Mouse (Mus musculus) adrenal gland, adult 18-20 months (tissue): ENCODE results near the gene Lhx3. TPM values are rescaled to one million over a fixed set of nuclear protein-coding genes. Genes with fewer than 3 reads are reported as not detected.

Source experiments
- total RNA-seq, 2 experiments: library from RNA; stranded (reverse); gene quantifications; 1 replicate in 1 of 2; 2 replicates in 1 of 2; pipeline ENCODE4 v1.2.3; 2021

Gene Lhx3
- total RNA-seq, 2 experiments from 2014 or later: 3.2 TPM; not detected in 1

Other genes with a start within 250 kb of the Lhx3 start
- gene Camsap1, start 225.0 kb downstream of the Lhx3 start, total RNA-seq: 10 to 100 TPM; 35.3 to 37.5 TPM
- gene Ubac1, start 186.5 kb downstream of the Lhx3 start, total RNA-seq: 10 to 100 TPM; 30.4 to 44.8 TPM
- gene Nacc2, start 85.1 kb downstream of the Lhx3 start, total RNA-seq: 10 to 100 TPM; 41.4 to 44.0 TPM
- 10 to 100 TPM; 16.0 to 17.9 TPM for gene Qsox2, start 29.2 kb upstream of the Lhx3 start, total RNA-seq
- under 1 TPM; 0.50 to 0.74 TPM for gene Ccdc187, start 86.3 kb upstream of the Lhx3 start, total RNA-seq
- gene Gpsm1, start 107.2 kb upstream of the Lhx3 start, total RNA-seq: 10 to 100 TPM; 10.7 to 14.0 TPM
- 10 to 100 TPM; 21.4 to 27.0 TPM for gene Dnlz, start 143.8 kb upstream of the Lhx3 start, total RNA-seq
- 1 to 10 TPM; 1.9 to 2.0 TPM for gene Card9, start 152.6 kb upstream of the Lhx3 start, total RNA-seq
- gene Snapc4, start 172.4 kb upstream of the Lhx3 start, total RNA-seq: 10 to 100 TPM; 31.0 to 36.5 TPM
- gene Entr1, start 181.0 kb upstream of the Lhx3 start, total RNA-seq: 100 to 1,000 TPM; 114 to 119 TPM
- 100 to 1,000 TPM; 139 to 150 TPM for gene Pmpca, start 181.1 kb upstream of the Lhx3 start, total RNA-seq
- gene Inpp5e, start 200.9 kb upstream of the Lhx3 start, total RNA-seq: 10 to 100 TPM; 13.9 to 16.1 TPM
- 10 to 100 TPM; 52.2 to 69.1 TPM for gene Sec16a, start 236.9 kb upstream of the Lhx3 start, total RNA-seq